Mouse (Mus musculus) layer of hippocampus, adult 9-10 months (tissue): ENCODE results near the gene Tbx2.

Experiments
- DNase-seq: peaks from one replicate; pipeline ENCODE4 v3.0.0; 2022; ENCODE audit warnings: low spot score

Gene Tbx2

GRCm38 (mm10) chr11:85825823-85826222 lies 6.5 kb upstream of the Tbx2 start:
- no peak for DNase-seq

- DNase-seq, result no peak
Measured at GRCm38 (mm10) chr11:85827342-85827741, 5.0 kb upstream of the Tbx2 start.

GRCm38 (mm10) chr11:85828691-85829519 lies 3.4 kb upstream of the Tbx2 start:
- no peak for DNase-seq

GRCm38 (mm10) chr11:85829520-85830440 lies 2.6 kb upstream of the Tbx2 start:
- DNase-seq, result no peak

- DNase-seq, result no peak
Measured at GRCm38 (mm10) chr11:85830901-85831341, 1.4 kb upstream of the Tbx2 start.

GRCm38 (mm10) chr11:85831656-85832230 lies 608 bp upstream of the Tbx2 start:
- no peak for DNase-seq

GRCm38 (mm10) chr11:85833081-85833521 lies 750 bp downstream of the Tbx2 start:
- DNase-seq, result no peak

- DNase-seq, result no peak
Measured at GRCm38 (mm10) chr11:85833761-85834385, 1.5 kb downstream of the Tbx2 start.

GRCm38 (mm10) chr11:85834386-85834931 lies 2.1 kb downstream of the Tbx2 start:
- no peak for DNase-seq

GRCm38 (mm10) chr11:85835001-85835752 lies 2.8 kb downstream of the Tbx2 start:
- DNase-seq, result no peak

- DNase-seq, result no peak
Measured at GRCm38 (mm10) chr11:85835753-85836522, 3.6 kb downstream of the Tbx2 start.

- no peak for DNase-seq
Measured at GRCm38 (mm10) chr11:85836523-85837290, 4.4 kb downstream of the Tbx2 start.

GRCm38 (mm10) chr11:85837291-85837647 lies 4.9 kb downstream of the Tbx2 start:
- DNase-seq, result no peak

GRCm38 (mm10) chr11:85837648-85838423 lies 5.5 kb downstream of the Tbx2 start:
- no peak for DNase-seq

GRCm38 (mm10) chr11:85838424-85839257 lies 6.3 kb downstream of the Tbx2 start:
- DNase-seq, result no peak

GRCm38 (mm10) chr11:85839258-85840030 lies 7.1 kb downstream of the Tbx2 start:
- no peak for DNase-seq
